Mouse (Mus musculus): ENCODE data around the gene Dnase2a.

GRCm38 (mm10) chr8:84872309-84872965, 35.9 kb upstream of the Dnase2a start:
- TF ChIP-seq CTCF (IDR thresholded peaks at IDR 0.05; ENCODE audit: extremely low read depth, insufficient read depth, insufficient read length, insufficient replicate concordance) (no peak), POLR2A (IDR thresholded peaks at IDR 0.05; ENCODE audit: low read depth, low read length) (no peak)

Measured in spleen, adult 2 months (tissue).